Mouse (Mus musculus): ENCODE measurements around the gene Cap1.

DNA sequence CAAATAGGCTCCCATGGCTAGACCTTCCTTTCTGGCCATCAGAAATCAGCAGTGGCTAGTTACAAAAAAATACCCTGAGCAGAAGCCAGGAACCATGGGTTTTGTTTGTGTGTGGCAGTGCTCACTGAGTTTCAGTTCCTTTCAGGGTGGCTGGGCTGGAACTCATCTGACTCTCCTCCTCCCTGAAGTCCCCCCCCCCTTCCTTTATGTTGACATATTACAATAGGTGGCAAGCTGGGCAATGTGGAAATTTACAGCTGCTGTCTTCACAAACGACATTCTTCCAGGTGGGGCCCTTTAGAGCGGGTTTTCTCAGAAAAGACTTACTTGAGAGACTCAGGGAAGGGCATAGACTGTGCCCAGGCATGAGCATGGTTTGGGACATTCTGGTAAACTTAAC is 32.2 kb downstream of the Cap1 start:
- TF ChIP-seq CTCF (IDR thresholded peaks at IDR 0.05; ENCODE audit: control insufficient read depth, insufficient read depth, insufficient replicate concordance, low read depth, low read length) (no peak), POLR2A (IDR thresholded peaks at IDR 0.05; ENCODE audit: control insufficient read depth, low read depth, low read length) (no peak)

Data from testis, adult 2 months (tissue).